Mouse (Mus musculus) left cerebral cortex, postnatal 25 days (tissue): ENCODE measurements at regions not wholly inside any gene's neighbourhood (a gene's known extent, or its start where the extent isn't known, plus 50 kb on each side); places are given as distances from the start of the nearest gene placed in this dataset.

ENCODE experiments used
- DNase-seq, 2 experiments: peaks; one replicate each; pipeline ENCODE4 v3.0.0; 2022; ENCODE audit warnings: low spot score in 2 of 2, mixed read lengths in 1 of 2
- intact Hi-C: fragments of 180-260 bp; cut with DNase I; formaldehyde crosslinking; loops from one replicate; pipeline ENCODE4 v1.15.1; 2025

- DNase-seq = no peak
- intact Hi-C loops = no loop called here
Measured at GRCm38 (mm10) chr2:50518371-50519128, 221.9 kb upstream of the Mmadhc start.

- intact Hi-C loops = no loop called here
- DNase-seq = no peak
Measured at GRCm38 (mm10) chr2:50513276-50513675, 216.7 kb upstream of the Mmadhc start.

DNA sequence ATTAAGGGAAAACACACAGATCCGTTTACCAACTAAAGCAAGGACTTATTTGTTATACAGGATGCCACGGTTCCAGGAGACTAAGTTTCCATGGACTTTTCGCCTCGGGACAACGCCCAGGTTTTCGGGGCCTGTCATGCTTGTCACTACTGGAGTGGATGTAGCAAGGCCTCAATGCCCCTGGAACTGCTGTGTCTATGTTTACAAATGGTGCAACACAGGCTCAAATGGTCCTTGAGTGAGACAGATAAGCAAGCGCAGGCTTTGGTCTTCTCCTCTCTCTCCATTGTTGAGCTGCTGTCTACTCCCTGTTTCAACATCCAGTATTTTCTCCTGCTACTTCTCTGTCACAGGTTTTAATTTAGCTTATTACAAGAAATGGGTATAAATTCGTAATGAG lies 202.1 kb upstream of the Mmadhc start:
- no peak for DNase-seq
- intact Hi-C loops = no loop called here

- no peak for DNase-seq
- intact Hi-C loops = no loop called here
Measured at GRCm38 (mm10) chr2:50496057-50496433, 199.4 kb upstream of the Mmadhc start.

- intact Hi-C loops = no loop called here
- no peak for DNase-seq
Measured at GRCm38 (mm10) chr2:50495141-50496056, 198.8 kb upstream of the Mmadhc start.

DNA sequence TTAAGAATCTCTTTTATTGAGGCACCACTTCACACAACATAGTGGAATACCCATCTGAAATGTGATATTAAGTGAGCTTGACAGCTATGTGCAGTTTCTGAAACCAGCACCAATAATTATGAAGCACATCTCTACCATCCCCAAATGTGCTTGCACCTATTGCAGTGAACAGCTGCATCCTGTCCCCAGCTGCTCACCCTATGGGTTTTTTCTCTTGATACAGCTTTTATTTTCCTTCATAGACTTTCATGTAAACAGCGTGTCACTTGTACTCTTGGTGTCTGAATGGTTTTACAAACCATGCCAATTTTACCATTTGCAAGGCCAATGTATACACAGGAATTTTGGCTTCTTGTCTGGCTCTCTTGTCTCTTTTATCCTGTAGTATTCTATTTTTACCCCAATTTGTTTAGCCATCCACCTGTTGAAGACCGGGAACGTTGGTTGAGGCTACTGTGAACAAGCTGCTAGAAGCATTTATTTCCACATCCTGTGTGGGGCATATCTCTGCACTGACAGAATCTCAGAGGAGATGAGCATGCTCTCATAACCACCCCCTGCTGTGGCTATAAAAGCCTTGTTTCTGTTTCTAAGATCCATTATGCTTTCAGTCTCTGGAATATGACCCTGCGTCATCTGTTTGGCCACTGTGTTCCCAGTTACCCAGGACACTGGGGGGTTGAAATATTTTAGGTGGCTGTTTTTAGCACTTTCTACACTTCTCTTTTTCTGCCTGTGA lies 197.2 kb upstream of the Mmadhc start:
- intact Hi-C loops = no loop called here
- DNase-seq = no peak

DNA sequence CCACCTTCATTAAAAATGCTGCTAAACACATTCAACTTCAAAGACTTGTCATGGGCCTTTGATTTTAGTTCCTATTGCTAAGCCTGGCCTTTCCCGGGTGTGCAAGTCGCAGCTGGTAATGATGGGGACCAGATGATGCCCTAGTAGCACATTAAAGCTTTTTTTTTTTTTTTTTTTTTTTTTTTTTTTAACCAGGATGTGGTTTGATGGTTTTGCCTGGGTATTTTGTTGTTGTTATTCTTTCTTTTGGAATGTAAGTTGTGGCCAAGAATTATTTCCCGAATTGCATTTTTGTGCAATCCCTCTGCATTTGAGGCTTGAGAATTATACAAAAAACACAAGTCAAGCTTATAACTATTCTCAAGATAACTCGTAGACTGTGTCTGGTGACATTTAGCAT lies 167.2 kb upstream of the Mmadhc start:
- DNase-seq = no peak
- intact Hi-C loops = no loop called here

- DNase-seq = no peak
- intact Hi-C loops = no loop called here
Measured at GRCm38 (mm10) chr2:50462378-50462777, 165.8 kb upstream of the Mmadhc start.

DNA sequence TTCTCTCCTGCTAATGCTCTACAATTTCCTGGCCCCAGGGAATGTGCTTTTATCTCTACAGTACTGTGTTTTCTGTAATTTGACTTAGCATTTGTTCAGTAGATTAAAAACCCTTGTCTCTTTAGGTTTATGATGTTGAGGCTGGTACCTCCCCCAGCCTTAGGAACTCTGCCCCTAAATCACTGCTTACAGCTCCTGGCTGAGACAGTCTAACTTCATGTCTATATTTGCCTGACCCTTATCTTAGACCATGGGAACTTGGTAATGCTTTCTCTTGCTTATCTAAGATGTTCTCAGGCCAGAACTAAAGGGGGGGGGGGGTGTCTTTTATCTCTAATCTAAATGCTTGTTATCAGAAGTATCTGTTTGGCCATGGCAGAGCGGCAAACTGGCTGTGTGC lies 160.1 kb upstream of the Mmadhc start:
- intact Hi-C loops = no loop called here

GRCm38 (mm10) chr2:50448117-50448516 lies 151.5 kb upstream of the Mmadhc start:
- DNase-seq = no peak
- intact Hi-C loops = no loop called here

More for the DNA sequence above, 160.1 kb upstream of the Mmadhc start:
- no peak for DNase-seq

- peak in 1 of 2 experiments; percentile 45 for DNase-seq
- intact Hi-C loops = no loop called here
Measured at GRCm38 (mm10) chr2:50445963-50446485, 149.4 kb upstream of the Mmadhc start.

DNA sequence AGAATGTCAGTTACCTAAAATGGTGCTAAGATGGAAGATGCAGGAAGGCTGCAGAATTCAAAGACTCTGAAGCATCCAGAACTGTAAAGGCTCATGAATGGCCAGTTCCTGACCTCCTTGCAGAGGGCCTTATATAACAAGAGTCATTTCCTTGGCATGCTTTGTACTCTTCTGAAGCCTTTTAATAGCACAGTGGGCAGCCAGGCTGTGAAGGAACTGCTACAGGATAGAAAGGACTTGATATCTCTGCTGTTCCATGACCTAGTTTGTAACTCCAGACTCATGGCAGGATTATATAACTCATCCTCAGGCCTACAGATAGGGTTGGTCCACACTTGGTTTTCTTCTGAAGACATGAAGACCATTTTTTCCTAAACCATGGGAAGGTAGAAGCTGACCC lies 143.7 kb upstream of the Mmadhc start:
- intact Hi-C loops = no loop called here

GRCm38 (mm10) chr2:50433166-50433565 lies 136.6 kb upstream of the Mmadhc start:
- intact Hi-C loops = no loop called here

More for the DNA sequence above, 143.7 kb upstream of the Mmadhc start:
- no peak for DNase-seq

DNA sequence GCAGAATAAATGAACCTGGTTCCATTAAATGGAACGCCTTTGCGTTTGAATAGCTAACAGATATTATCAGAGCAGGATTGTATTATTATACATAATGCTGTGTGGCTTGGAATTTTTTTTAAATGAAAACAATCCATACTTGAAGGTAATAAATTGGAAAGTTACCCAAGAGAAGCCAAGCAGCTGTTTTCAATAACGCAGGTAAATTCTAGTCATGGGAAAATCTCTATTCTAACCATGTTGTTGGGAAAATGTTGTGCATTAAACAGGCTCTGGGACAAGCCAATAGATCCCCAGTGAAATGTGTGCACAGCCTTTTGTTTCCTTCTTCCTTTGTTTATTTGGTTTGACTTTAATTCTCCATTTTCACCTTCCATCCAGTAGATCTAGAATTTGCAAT lies 128.6 kb upstream of the Mmadhc start:
- DNase-seq = no peak
- intact Hi-C loops = no loop called here

More at GRCm38 (mm10) chr2:50433166-50433565, 136.6 kb upstream of the Mmadhc start:
- DNase-seq = no peak

DNA sequence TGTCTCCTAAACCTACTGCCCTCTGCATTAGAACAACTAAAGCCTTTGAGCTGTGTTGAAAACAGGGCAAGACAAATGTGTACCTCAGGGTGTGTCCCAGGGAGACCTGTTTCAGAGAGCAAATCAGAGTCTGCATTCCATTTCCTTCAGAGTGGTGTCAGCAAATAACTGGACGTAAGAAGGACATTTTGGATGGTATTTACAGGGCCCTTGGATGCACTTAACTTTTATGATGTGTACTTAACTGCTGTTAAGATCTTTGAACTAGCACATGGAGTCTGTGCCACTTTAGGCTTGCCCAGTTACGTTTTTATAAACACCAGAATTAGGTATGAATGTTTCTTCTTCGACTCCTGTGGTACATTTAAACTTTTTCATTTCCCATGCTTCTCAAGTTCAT lies 123.0 kb upstream of the Mmadhc start:
- intact Hi-C loops = no loop called here
- no peak for DNase-seq

GRCm38 (mm10) chr2:50417643-50418042 lies 121.0 kb upstream of the Mmadhc start:
- intact Hi-C loops = no loop called here
- no peak for DNase-seq

DNA sequence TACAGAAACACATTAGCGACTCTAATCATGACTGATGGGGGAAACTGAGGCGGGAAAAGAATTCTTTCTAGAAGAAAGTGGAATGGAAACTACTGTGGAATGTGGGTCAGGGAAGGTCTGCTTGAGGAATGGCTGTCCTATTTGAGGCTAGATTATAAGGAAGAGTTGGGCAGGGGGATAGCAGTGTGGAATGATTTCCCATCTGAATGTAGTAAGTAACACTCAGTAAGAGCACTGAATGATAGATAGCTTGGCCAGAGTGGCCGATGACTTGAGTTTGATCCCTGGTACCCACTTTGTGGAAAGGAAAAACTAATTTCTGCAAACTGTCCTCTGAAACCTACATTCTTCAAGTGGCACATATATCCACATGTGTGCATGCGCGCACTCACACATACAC lies 120.5 kb upstream of the Mmadhc start:
- no peak for DNase-seq
- intact Hi-C loops = no loop called here

DNA sequence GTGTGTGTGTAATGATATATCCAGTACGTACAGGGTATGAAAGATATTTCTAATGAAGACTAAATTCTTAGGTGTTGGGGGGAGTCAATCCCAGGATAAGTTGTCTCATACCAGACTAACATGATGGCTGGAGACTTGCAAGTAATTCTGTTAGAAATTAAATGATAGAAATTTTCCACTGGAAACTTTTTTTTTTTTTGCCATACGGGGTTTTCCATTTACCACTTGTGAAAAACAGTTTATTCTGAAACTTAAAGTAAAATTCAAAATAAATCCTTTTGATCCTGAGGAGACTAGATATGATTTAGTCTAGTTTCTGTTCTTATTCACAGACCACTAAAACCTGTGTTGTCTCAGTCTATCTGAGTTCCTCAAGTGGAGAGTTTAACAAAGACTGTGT lies 119.5 kb upstream of the Mmadhc start:
- intact Hi-C loops = no loop called here
- no peak for DNase-seq

GRCm38 (mm10) chr2:50405932-50406331 lies 109.3 kb upstream of the Mmadhc start:
- DNase-seq = no peak
- intact Hi-C loops = no loop called here

DNA sequence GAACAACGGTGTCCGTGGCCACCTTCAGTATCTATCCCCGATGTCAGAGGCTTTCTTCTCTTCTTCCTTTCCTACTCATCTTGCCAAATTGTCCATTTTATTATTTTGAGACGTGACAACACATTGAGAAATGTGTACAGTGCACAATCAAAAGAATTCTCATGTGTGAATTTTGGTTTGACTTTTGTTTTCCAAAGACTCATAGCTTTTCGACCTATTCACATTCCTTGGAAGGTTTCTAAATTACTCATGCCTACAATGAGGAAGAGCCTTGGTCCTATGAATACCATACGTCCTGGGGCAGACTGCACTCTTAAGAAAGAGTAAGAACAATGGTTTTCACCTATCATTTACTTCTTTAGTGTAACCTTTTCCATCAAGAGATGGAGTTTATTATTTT lies 106.5 kb upstream of the Mmadhc start:
- intact Hi-C loops = no loop called here
- no peak for DNase-seq
